Mouse (Mus musculus) kidney, postnatal 14 days (tissue): ENCODE measurements around the gene Atg2b.
A peak's percentile ranks its signal among the peaks of the same experiment; 100 is the strongest.

Experiments
- DNase-seq: peaks from one replicate; pipeline ENCODE4 v3.0.0; 2022; ENCODE audit warnings: mixed read lengths

Gene Atg2b

GRCm38 (mm10) chr12:105678762-105679161 lies 6.2 kb downstream of the Atg2b start:
- no peak for DNase-seq

- no peak for DNase-seq
Observed at GRCm38 (mm10) chr12:105678211-105678610, 6.8 kb downstream of the Atg2b start.

GRCm38 (mm10) chr12:105676274-105676673 lies 8.7 kb downstream of the Atg2b start:
- no peak for DNase-seq

GRCm38 (mm10) chr12:105655850-105656249 lies 29.2 kb downstream of the Atg2b start:
- DNase-seq, result no peak

GRCm38 (mm10) chr12:105642770-105643321 lies 42.2 kb downstream of the Atg2b start:
- no peak for DNase-seq

- DNase-seq, result no peak
Observed at GRCm38 (mm10) chr12:105637554-105637953, 47.5 kb downstream of the Atg2b start.

GRCm38 (mm10) chr12:105636551-105636950 lies 48.5 kb downstream of the Atg2b start:
- DNase-seq, result no peak

GRCm38 (mm10) chr12:105634374-105635067 lies 50.5 kb downstream of the Atg2b start:
- DNase-seq, result no peak

GRCm38 (mm10) chr12:105625798-105626197 lies 59.2 kb downstream of the Atg2b start:
- no peak for DNase-seq

- DNase-seq, result no peak
Observed at GRCm38 (mm10) chr12:105622981-105623539, 62.0 kb downstream of the Atg2b start.

GRCm38 (mm10) chr12:105622048-105622447 lies 63.0 kb downstream of the Atg2b start:
- no peak for DNase-seq

- no peak for DNase-seq
Observed at GRCm38 (mm10) chr12:105613559-105613958, 71.5 kb downstream of the Atg2b start.

- peak; percentile 55 for DNase-seq
Observed at GRCm38 (mm10) chr12:105611748-105612147, 73.3 kb downstream of the Atg2b start.

- DNase-seq, result no peak
Observed at GRCm38 (mm10) chr12:105611045-105611444, 74.0 kb downstream of the Atg2b start.

- DNase-seq, result no peak
Observed at GRCm38 (mm10) chr12:105606881-105607280, 78.1 kb downstream of the Atg2b start.

GRCm38 (mm10) chr12:105605212-105605611 lies 79.8 kb downstream of the Atg2b start:
- DNase-seq, result no peak

GRCm38 (mm10) chr12:105603904-105604303 lies 81.1 kb downstream of the Atg2b start:
- no peak for DNase-seq

GRCm38 (mm10) chr12:105602581-105603210 lies 82.3 kb downstream of the Atg2b start, which contains the start of gene Bdkrb1:
Gene Bdkrb1 (plus strand): TSS chr12:105603085.
- no peak for DNase-seq

- no peak for DNase-seq
Observed at GRCm38 (mm10) chr12:105601586-105601985, 83.4 kb downstream of the Atg2b start.

- no peak for DNase-seq
Observed at GRCm38 (mm10) chr12:105599098-105599497, 85.9 kb downstream of the Atg2b start.

- DNase-seq, result no peak
Observed at GRCm38 (mm10) chr12:105598503-105598902, 86.5 kb downstream of the Atg2b start.

GRCm38 (mm10) chr12:105597135-105597534 lies 87.9 kb downstream of the Atg2b start:
- no peak for DNase-seq

GRCm38 (mm10) chr12:105593471-105593870 lies 91.5 kb downstream of the Atg2b start:
- DNase-seq, result no peak

GRCm38 (mm10) chr12:105592361-105592761 lies 92.7 kb downstream of the Atg2b start:
- DNase-seq, result no peak
